8 mouse cellular contexts compared by ENCODE assay signal in the genomic region with DNA sequence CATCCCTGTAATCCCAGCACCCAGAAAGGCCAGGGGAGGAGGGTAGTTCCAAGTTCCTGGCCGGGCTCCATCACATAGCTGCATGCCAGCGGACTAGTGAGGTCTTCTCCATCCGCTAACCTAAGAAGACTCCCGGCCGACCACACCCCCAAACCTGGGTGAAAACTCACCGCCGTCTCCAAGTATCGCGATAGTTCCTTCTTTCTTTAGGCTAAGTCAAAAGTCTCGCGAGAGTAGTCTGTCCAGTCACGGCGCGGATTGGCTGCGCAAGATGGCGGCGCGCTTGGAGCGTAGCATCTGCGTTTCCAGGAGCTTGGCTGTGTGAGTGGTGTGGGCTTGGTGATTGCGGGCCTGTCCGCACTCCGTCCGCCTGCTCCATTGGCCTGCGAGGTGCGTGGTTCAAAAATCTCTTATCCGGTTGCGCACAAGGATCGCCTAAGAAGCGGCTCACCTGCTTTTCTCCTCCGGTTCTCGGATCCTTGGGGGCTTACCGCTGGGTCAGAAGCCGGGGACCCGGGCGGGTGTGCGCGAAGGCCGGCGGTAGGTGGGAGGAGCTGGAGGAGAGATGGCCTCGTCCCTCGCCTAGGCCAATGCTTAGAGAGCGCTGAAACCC. TPM values are rescaled to one million over a fixed set of nuclear protein-coding genes. Genes with fewer than 3 reads are reported as not detected.
DNase-seq lines count a peak whose midpoint lies in the region; ATAC-seq and TF ChIP-seq lines count a peak whose summit lies in the region.

A gene (plus strand): TSS at position 236 of the 613 bp plus-strand sequence.

- peak within 1 kb of the TSS; percentile 77 to 98 for H3K4me3 ChIP-seq in ES-E14 (ENCODE audit: insufficient read depth in 1 of 2, low read depth in 1 of 2, low read length in 2 of 2, poor library complexity in 1 of 2, severe bottlenecking in 1 of 2)
- peak within 1 kb of the TSS; percentile 75 for H3K4me3 ChIP-seq in forebrain, embryonic 15.5 days
- peak within 1 kb of the TSS; percentile 94 for H3K4me3 ChIP-seq in lung, adult 2 months (replicated peaks; ENCODE audit: extremely low read depth, low read depth, low read length)

- H3K4me1 ChIP-seq in ES-E14 (ENCODE audit: control insufficient read depth in 2 of 2, insufficient read depth in 2 of 2, low read length in 2 of 2, poor library complexity in 1 of 2) = peaks cover 3 to 11% of the 10 kb centered on the region in 2 experiments; a peak in 2 of 4 replicates
- H3K4me1 ChIP-seq in forebrain, embryonic 15.5 days = peaks cover 21% of the 10 kb centered on the region
- H3K4me1 ChIP-seq in lung, adult 2 months (ENCODE audit: control insufficient read depth, insufficient read depth, low read length) = peaks cover 6% of the 10 kb centered on the region

- ATAC-seq in forebrain, embryonic 15.5 days (replicated peaks) = peak; percentile 98
- ATAC-seq in neutrophil, adult 5-6 weeks (ENCODE audit: extremely low read depth, insufficient number of reproducible peaks, low FRiP score, poor library complexity, severe bottlenecking) = peak; percentile 97

- H3K36me3 ChIP-seq in ES-E14 (ENCODE audit: control insufficient read depth, insufficient read depth, low read length, poor library complexity, severe bottlenecking) = peaks cover 16% of the 10 kb centered on the region
- H3K36me3 ChIP-seq in forebrain, embryonic 15.5 days = peaks cover 23% of the 10 kb centered on the region

- H3K9ac ChIP-seq in ES-E14 (ENCODE audit: insufficient read depth, low read depth, low read length, poor library complexity, severe bottlenecking) = peak within 1 kb of the TSS; percentile 99
- H3K9ac ChIP-seq in forebrain, embryonic 15.5 days (replicated peaks) = peak within 1 kb of the TSS; percentile 84

- no peak for TF ChIP-seq CTCF in lung, adult 2 months (IDR thresholded peaks at IDR 0.05; ENCODE audit: insufficient read depth, low read length)

- H3K27ac ChIP-seq in ES-E14 (ENCODE audit: insufficient read depth, low read depth, low read length, poor library complexity, severe bottlenecking) = peak within 1 kb of the TSS; percentile 89
- peak within 1 kb of the TSS; percentile 95 for H3K27ac ChIP-seq in forebrain, embryonic 15.5 days (replicated peaks)

- in situ Hi-C loops in ES-E14 (cut with MboI; ENCODE audit: low sequenced_read_pairs in 2 of 2, unreplicated experiment in 2 of 2) = no loop called here

- H3K4me2 ChIP-seq in forebrain, embryonic 15.5 days (replicated peaks) = peak within 1 kb of the TSS; percentile 83

- DNase-seq in ES-E14 (ENCODE audit: low read depth, low spot score) = peak; percentile 97
- DNase-seq in cerebellum, adult 11-12 months = peak; percentile 94
- peak; percentile 89 for DNase-seq in heart, postnatal 25 days (ENCODE audit: low spot score)
- peak; percentile 89 to 98 for DNase-seq in layer of hippocampus, adult 18-20 months (ENCODE audit: low spot score in 2 of 2)
- DNase-seq in lung, adult 2 months = peak; percentile 88
- DNase-seq in thymus, adult 18-20 months = peak; percentile 87 to 92

- peak; percentile 89; the same call in 1 of the 2 replicates for TF ChIP-seq POLR2A in lung, adult 2 months (IDR thresholded peaks at IDR 0.05; ENCODE audit: borderline replicate concordance, extremely low read depth, low read depth, low read length)

- H3K9me3 ChIP-seq in ES-E14 (ENCODE audit: control insufficient read depth, insufficient read depth, low read depth, low read length) = no peaks in the 10 kb centered on the region
- no peaks in the 10 kb centered on the region for H3K9me3 ChIP-seq in forebrain, embryonic 15.5 days

- intact Hi-C loops in heart, postnatal 25 days (cut with DNase I) = loop anchor here (5.0 kb wide), 3 partner anchors 48 to 118 kb away; a partner anchor contains a TSS

- WGBS in forebrain, embryonic 15.5 days = under 1% methylated on average over 43 of the region's 43 CpGs
- WGBS in lung, adult 2 months = under 1% methylated on average over 43 of the region's 43 CpGs

- no peaks in the 10 kb centered on the region for H3K27me3 ChIP-seq in forebrain, embryonic 15.5 days

TF ChIP-seq in ES-E14, 5 proteins besides CTCF, POLR2A, EP300 and RAD21:
- TF ChIP-seq CHD2 (IDR thresholded peaks at IDR 0.05; ENCODE audit: low read depth, low read length) = peak; percentile 99
- no peak for TF ChIP-seq ZC3H11A (IDR thresholded peaks at IDR 0.05; ENCODE audit: borderline replicate concordance, low read depth, low read length)
- peak; percentile 77 for TF ChIP-seq HCFC1 (IDR thresholded peaks at IDR 0.05; ENCODE audit: borderline replicate concordance, insufficient read depth, low read length)

RNA-seq across cellular contexts. Expression of the gene that starts here (rescaled TPM):
- total RNA-seq in ES-E14 (2012; rRNA removed) = 52.5 and 72.7 TPM in 2 replicates
- 54.3 and 55.5 TPM in 2 replicates for polyA plus RNA-seq in forebrain, embryonic 15.5 days (2015; fragmentation: Nextera tagmentation; extraction: Ambion mirVana)
- 10 to 100 TPM; 14.0 to 15.1 TPM for total RNA-seq in heart, postnatal 25 days (2021)
- 10 to 100 TPM; 31.4 to 32.5 TPM for total RNA-seq in layer of hippocampus, adult 18-20 months (2021)
- 2.5 and 2.6 TPM in 2 replicates for polyA plus RNA-seq in lung, adult 2 months (2012; rRNA removed)
- total RNA-seq in neutrophil, adult 5-6 weeks (2017) = 22.6 and 37.8 TPM in 2 replicates

Comparison
In these comparisons a context has a peak if more than half of its experiments do, and no peak if none do; other contexts are left out.
1. Peak in every context shown above with its lines: DNase-seq, ATAC-seq, H3K4me3 ChIP-seq and H3K27ac ChIP-seq.
2. RNA of the gene that starts here (polyA plus RNA-seq): 54.3 to 55.5 TPM in forebrain, embryonic 15.5 days; 2.5 to 2.6 TPM in lung, adult 2 months; every median in the first group is over 10 times any median in the second.